Mouse (Mus musculus): ENCODE data around the gene Lrrk1.
A peak's percentile ranks its signal among the peaks of the same experiment; 100 is the strongest.

Lrrk1 gene

DNA sequence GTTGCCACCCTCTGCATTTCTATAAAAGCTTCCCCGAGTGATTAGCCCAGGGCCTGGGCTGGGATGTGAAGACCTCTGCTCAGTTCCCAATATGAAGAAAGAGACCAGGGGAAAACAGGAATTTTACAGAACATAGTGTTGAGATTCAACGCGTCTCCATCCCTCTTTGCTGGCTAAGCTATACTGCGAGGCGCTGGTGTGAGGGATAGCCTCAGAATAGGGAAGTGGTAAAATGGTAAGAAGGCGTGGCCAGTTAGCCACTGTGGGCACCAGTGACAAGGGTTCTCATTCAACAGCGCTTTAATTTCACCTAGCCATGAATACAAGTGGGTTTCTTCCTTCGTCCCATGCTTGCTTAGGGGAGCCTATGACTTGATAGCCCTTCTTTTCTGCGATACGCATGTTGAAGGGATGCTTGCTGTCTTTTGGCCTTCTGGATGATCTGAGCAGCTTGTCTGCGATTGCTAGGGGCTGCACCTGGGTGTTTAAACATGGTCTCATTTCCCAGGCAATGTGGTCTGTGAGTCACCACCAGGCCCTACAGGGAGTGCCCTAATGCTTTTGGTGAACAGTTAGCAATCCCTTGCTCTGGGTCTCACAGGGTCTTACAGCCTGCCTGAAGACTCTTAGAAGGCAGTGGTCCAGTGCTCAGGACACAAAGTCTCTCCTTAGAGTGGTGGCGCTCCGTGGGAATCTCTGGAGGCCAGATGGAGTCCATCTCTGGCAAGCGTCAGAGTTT lies 84.1 kb downstream of the Lrrk1 start:
- peak; percentile 77 for DNase-seq (ENCODE audit: extremely low read depth, low read depth)

DNA sequence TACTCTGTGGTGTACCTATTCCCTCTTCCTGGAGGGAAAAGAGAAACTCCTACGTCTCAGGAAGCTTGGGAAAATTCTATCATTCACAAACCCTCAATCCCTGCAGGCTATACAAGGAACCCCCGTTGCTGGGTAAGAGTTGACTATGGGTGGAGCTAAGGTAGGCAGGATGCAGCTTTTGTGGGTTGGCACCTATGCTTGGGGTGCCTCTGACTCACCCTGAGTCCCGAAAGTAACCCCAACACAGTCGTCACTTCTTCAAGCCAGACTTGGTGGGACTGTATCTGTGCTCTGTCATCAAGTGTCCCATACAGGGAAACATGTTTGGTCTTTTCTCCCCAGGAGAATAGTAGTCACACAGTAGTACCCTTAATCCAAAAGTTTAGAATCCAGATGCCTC lies 86.7 kb downstream of the Lrrk1 start:
- DNase-seq (ENCODE audit: extremely low read depth, low read depth): no peak

GRCm38 (mm10) chr7:66300680-66301079 lies 87.5 kb downstream of the Lrrk1 start:
- peak; percentile 52 for DNase-seq (ENCODE audit: extremely low read depth, low read depth)

- DNase-seq (ENCODE audit: extremely low read depth, low read depth): no peak
These were observed 90.5 kb downstream of the Lrrk1 start for GRCm38 (mm10) chr7:66297656-66298021.

GRCm38 (mm10) chr7:66296921-66297655 lies 91.1 kb downstream of the Lrrk1 start:
- no peak for DNase-seq (ENCODE audit: extremely low read depth, low read depth)

DNA sequence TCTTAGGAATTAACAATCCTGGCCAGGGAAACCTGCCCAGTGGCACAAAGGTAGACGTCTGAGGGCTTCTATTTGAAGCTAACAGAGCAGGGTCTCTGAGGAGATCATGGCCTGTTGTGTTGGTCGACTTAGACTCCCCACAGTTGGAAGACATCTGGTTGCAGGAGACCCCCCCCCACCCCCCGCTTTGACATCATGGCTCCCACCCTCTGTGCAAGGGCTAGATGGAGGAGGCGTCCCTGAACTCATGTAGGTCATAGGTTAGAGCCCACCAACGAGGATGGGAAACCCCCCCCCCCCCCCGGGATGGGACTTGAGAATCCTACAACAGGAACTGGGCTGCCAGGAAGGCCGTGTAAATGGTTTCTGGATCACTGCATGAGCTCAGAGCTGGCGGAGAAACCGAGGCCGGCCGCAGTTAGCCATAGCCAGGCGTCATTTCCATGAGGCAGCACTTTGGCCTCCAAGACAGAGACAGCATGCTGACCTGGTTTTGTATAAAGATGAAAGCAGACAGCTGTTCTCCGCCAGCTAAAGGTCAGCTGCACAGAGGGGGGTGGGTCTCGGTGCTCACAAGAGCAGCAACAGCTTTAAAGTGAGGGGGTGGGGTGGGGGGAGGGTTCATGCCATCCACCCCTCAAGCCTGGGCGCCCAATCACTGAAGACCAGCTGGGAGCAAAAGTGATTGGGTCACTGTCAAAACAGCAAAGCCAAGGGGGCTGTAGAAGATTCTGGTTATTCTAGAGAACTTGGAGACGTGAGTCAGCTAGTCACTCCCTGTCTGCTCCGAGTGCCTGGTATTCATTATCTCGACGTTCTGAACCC lies 95.4 kb downstream of the Lrrk1 start:
- no peak for DNase-seq (ENCODE audit: extremely low read depth, low read depth)

GRCm38 (mm10) chr7:66292010-66292409 lies 96.1 kb downstream of the Lrrk1 start:
- DNase-seq (ENCODE audit: extremely low read depth, low read depth): peak; percentile 33

GRCm38 (mm10) chr7:66282984-66283612 lies 105.1 kb downstream of the Lrrk1 start:
- DNase-seq (ENCODE audit: extremely low read depth, low read depth): no peak

DNA sequence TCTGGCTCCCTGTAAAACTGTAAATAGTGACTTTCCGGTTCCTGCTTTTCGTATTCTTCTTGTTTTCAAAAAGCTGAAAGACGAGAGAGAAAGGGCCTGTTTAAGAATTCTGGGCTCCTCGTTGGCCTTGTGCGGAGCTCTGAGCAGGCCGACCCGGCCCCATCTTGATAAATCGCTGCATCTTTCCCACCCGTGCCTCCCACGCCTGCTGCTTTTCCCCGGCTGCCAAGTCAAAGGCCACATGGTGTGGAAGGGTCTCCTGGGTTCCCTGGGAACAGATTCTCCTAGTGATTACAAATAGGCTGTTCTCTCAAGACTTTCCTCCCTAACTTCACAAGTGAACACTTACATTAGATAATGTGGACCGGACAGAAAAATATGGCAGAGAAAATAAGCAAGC lies 105.9 kb downstream of the Lrrk1 start:
- no peak for DNase-seq (ENCODE audit: extremely low read depth, low read depth)

- DNase-seq (ENCODE audit: extremely low read depth, low read depth): no peak
These were observed 110.1 kb downstream of the Lrrk1 start for GRCm38 (mm10) chr7:66278001-66278400.

DNA sequence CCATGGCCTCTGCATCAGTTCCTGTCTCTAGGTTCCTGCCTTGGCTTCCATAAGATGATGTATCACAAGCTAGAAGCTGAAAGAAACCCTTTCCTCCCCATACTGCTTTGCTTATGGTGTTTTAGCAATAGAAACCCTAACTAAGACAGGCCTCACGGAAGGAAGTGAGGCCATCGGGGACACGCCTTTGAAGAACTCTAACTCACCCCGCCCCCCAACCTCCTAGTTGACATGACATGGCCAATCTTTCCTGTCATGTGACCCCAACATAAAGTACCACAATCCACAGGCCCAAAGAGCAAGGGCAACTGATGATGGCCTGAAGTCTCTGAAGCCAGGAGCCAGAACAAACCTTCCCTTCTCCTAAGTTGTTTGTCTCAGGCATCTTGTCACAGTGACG lies 114.7 kb downstream of the Lrrk1 start:
- DNase-seq (ENCODE audit: extremely low read depth, low read depth): no peak

GRCm38 (mm10) chr7:66271226-66271625 lies 116.9 kb downstream of the Lrrk1 start:
- DNase-seq (ENCODE audit: extremely low read depth, low read depth): no peak

GRCm38 (mm10) chr7:66266942-66267850 lies 121.0 kb downstream of the Lrrk1 start:
- peak; percentile 16 for DNase-seq (ENCODE audit: extremely low read depth, low read depth)

DNA sequence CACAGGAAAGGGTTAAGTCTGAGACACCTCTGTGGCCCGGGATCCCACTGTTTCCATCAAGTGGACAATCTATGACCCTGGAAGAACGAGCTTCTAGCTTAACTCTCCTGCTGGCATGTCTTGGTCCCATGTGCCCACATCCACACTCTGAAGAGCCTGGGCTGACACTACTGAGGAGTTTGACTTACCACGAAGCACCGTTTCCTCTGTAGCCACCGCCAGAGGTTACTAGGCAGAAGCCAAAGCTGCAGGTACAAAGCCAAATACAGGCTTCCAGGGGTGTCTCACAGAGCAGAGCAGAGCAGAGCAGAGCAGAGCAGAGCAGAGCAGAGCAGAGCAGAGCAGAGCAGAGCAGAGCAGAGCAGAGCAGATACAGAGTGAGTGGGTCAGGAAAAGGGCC lies 124.7 kb downstream of the Lrrk1 start:
- DNase-seq (ENCODE audit: extremely low read depth, low read depth): no peak

DNA sequence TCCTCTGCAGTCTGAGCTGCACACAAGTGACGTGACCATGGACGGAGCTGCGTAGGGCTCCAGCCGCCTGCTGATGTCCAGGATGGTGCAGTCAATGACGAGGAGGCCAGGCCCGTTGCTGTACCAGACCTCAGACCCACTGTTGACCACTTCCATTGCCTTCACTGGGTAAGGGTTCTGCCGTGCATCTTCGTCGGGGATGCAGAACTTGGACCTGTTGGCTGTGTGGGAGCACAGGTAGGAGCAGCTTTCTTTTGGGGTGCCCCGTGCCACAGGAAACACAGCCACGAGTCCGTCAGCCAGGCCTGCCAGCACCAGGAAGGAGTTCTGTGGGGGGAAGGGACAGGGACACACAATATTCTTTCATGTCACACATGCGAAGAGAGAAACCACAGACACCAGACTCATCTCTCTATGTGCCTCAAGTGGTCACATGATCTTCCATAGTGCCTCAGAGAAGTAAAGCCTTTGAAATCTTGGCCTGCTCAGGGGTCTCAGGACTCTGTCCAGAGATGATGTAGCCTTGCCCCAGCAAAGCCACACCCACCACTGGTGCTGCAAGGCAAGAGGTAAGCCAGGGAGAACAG lies 125.5 kb downstream of the Lrrk1 start:
- no peak for DNase-seq (ENCODE audit: extremely low read depth, low read depth)

- no peak for DNase-seq (ENCODE audit: extremely low read depth, low read depth)
These were observed 127.3 kb downstream of the Lrrk1 start for GRCm38 (mm10) chr7:66260763-66261390.

DNA sequence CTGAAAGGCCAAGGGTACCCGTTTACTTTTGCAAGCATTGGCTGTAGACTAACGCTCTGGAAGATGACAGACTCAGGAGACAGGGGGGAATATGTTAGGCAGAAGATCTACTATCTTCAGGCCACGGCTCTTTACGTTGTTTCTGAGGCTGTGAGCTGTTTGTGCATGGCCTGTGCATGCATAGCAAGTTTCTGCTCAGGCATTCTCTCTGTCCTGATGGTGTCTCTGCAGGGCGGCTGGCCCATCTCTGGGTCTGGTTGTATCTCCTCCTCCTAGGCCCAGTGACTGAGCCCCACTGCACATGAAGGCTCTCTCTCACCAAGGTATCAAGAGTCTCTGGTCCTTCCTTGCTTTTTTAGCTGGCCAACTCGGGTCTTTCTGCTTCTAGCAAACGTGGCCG lies 127.9 kb downstream of the Lrrk1 start:
- DNase-seq (ENCODE audit: extremely low read depth, low read depth): no peak

DNA sequence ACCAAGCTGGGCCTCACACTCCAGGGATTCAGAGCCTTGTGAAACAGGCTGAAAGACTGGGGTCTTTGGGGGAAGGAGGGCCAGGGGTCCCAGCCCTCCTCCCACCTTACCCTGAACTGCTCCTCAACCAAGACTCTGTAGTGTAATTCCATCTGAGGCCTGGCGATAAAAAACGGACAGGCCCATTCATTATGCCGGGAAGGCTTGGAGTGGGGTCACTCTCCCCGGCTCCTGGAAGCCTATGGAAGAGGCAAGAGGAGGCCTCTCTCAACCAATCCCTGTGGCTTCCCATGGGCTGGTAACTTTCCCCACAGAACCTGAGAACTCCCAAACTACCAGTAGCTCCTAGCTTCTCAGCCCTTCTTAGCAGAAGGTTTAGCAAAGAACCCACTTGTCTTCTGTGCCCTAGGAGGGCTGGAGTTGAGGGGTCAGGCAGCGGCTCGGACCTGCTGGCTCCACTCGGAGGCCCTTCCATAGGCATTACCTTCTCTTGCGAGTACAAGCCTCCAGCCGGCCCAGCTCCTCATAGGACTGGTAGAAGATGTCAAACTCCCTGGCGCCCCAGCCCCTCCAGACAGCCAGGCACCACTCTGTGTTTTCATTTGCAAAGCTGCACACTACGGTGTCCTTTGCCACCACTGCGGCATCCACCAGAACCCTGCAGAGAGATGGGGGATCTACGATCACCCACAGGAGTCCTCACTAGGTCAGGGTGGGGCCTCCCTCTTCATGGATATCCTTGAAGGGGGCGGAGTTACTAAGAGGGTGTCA lies 128.5 kb downstream of the Lrrk1 start:
- no peak for DNase-seq (ENCODE audit: extremely low read depth, low read depth)

- no peak for DNase-seq (ENCODE audit: extremely low read depth, low read depth)
These were observed 129.2 kb downstream of the Lrrk1 start for GRCm38 (mm10) chr7:66258997-66259396.

All from MEL-GATA-1-ER (cell line).